Mouse (Mus musculus) activated CD4-positive, CD25-positive, alpha-beta regulatory T cell, adult 4 months (primary cell): Measurements from ENCODE around the gene Tpr. TPM values are rescaled to one million over a fixed set of nuclear protein-coding genes. Genes with fewer than 3 reads are reported as not detected.
A peak's percentile ranks its signal among the peaks of the same experiment; 100 is the strongest.

Experiments
- ATAC-seq: one replicate; pipeline ENCODE4 v1.8.0; 2017
- polyA plus RNA-seq, 2 experiments: library from polyadenylated mRNA; unstranded; fragments of 100-300 nt; shearing (Covaris generic); gene quantifications; one replicate each; pipeline ENCODE4 v1.2.1; 2017

The Tpr gene
- polyA plus RNA-seq, 2 experiments from 2014 or later, result 251 to 261 TPM

- ATAC-seq, result no peak
Measured at GRCm38 (mm10) chr1:150463691-150464090, 71.1 kb downstream of the Tpr start.

- ATAC-seq, result peak; percentile 83
Measured at GRCm38 (mm10) chr1:150465364-150465763, 72.7 kb downstream of the Tpr start.

- no peak for ATAC-seq
Measured at GRCm38 (mm10) chr1:150466132-150466531, 73.5 kb downstream of the Tpr start, which contains the start of gene Prg4. TSS of gene Prg4 (minus strand) at chr1:150466165.

GRCm38 (mm10) chr1:150469992-150470391, 77.4 kb downstream of the Tpr start:
- no peak for ATAC-seq

GRCm38 (mm10) chr1:150472525-150472924, 79.9 kb downstream of the Tpr start:
- ATAC-seq, result no peak

- no peak for ATAC-seq
Measured at GRCm38 (mm10) chr1:150480674-150481073, 88.0 kb downstream of the Tpr start.

GRCm38 (mm10) chr1:150489148-150489547, 96.5 kb downstream of the Tpr start:
- no peak for ATAC-seq

- peak; percentile 87 for ATAC-seq
Measured at GRCm38 (mm10) chr1:150496626-150497302, 104.1 kb downstream of the Tpr start.

GRCm38 (mm10) chr1:150497690-150498089, 105.1 kb downstream of the Tpr start:
- ATAC-seq, result peak; percentile 33

- no peak for ATAC-seq
Measured at GRCm38 (mm10) chr1:150498177-150498576, 105.5 kb downstream of the Tpr start.

Other genes starting within 250 kb of the Tpr start
- gene Pdc, start 73.4 kb upstream of the Tpr start, polyA plus RNA-seq, result under 1 TPM in 1 of 2 experiments, not detected in 1; 0.26 TPM
- gene Odr4, start 242 bp downstream of the Tpr start, polyA plus RNA-seq, result 10 to 100 TPM; 33.8 to 39.3 TPM
- 10 to 100 TPM; 10.2 to 13.8 TPM for gene Prg4, start 73.3 kb downstream of the Tpr start, polyA plus RNA-seq